Mouse (Mus musculus) heart, adult 9 months (tissue): Measurements from ENCODE around the gene Xab2.
"Not testable (repeated sequence)": the region's sequence is repeated elsewhere in the genome, so short reads cannot be mapped to it uniquely, and the experiment has no call there.

Experiments used
- DNase-seq, 2 experiments: peaks; one replicate each; pipeline ENCODE4 v3.0.0; 2022; ENCODE audit warnings: low spot score in 2 of 2

Xab2 gene

DNA sequence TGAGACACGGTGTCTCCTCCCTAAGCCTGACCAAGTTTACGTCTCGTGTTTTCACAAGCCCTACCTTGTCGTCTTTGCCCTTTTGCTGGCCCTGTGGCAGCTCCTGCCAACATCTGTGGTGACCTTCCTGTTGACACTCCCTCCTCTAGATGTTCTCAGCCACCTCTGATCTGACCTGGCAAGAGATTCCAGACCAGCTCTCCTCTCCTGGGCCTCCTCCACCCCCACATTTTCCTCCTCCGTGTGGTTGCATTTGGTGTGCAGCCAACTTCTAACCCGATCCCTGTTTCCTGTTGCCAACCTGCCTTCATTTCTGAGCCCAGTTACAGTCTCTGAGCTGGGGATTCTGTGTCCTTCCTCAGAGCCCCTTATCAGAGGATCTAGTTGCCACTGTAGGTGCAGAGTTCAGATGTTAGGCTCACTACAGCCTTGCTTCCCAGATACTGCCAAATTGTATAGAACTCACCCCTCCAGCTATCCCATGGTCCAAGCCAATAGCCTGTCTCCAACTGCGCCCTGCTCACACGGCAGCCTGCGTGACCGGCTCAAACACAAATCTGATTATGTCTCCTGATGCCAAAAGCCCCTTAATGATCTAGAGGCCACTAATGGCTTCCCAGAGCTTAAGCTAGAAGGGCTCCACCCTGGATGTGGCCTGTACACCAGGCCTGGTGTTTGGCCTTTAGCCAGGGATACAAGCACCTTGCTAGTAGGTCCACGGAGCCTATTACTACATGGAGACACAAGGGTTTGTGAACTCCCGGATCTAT is 11.9 kb downstream of the Xab2 start:
- no peak for DNase-seq

DNA sequence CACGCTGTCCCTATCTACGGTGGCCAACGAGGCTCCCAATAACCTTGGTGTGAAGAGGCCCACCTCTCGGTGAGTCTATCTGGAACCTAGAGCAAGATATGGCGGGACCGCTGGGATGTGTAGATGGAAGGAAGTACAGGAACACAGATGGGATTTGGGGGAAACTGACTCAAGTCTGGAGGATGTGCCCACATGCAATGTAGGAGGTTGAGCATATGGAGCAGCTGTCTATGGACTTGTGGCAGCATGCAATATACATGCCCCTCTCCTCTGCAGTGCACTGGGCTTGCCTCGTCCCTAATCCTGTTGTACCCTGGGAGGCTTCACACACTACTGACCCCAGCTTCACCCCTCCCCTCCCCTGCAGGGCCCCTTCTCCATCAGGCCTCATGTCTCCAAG is 13.3 kb downstream of the Xab2 start:
- no peak for DNase-seq

DNA sequence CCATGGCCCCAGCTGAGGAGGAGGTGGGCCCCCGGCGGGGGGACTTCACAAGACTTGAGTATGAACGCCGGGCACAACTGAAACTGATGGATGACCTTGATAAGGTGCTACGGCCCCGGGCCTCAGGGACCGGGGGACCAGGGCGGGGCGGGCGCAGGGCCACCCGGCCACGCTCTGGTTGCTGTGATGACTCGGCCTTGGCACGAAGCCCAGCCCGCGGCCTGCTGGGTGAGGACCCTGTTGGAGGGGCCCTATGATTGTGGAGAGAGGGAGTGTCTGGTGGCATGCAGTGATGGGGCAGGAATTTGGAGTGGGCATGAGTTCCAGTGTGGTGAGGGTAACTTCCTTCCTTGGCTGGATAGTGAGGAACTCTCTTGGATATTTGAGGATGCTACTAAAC is 14.5 kb downstream of the Xab2 start:
- DNase-seq, result no peak

DNA sequence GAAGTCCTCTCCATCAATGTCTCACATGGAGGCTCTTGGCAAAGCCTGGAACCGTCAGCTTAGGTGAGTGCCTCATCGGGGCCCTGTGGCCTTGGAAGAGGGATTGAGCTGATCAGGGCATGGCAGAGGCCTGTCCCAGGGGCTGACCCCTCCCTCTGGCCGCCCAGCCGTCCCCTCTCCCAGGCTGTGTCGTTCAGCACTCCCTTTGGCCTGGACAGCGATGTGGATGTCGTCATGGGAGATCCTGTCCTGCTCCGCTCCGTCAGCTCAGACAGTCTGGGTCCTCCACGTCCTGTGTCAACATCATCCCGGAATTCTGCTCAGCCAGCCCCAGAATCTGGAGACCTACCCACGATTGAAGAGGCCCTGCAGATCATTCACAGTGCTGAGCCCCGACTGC is 17.7 kb downstream of the Xab2 start:
- DNase-seq, result no peak

DNA sequence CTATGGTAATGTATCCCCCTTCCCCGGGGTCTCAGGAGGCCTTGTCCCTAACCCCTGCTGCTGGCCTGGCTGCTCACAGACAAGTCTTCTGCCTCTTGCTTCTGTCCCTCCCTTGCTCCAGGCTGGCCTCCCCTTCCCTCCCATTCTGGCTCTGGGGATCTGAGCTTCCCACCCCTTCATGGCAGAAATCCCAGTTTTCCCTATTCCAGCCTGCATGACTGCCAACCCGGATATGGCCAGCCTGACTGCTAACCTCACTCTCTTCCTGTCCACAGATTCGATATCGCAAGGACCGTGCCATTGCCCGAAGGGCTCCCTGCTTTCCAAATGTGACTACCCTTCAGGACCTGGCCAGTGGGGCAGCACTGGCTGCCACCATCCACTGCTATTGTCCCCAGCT is 20.7 kb downstream of the Xab2 start:
- peak; percentile 77 to 83 for DNase-seq

DNA sequence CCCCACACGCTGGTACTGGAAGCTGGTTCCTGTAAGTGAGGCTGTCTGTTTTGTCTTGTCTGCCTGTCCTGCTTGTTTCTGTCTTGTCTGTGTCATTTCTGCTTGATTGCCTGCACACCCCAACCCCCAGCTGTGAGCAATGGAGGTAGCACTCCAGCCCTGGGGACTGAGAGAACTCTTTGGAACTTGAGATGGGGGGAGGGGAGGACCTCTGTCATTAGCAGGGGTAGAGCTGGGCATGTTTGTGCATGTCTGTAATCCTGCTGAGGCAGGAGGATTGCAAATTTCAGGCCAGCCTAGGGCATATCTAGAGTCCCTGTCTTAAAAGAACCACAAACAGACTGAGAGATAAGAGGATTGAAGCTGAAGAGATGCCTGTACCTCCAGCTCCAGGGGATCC is 21.9 kb downstream of the Xab2 start:
- no peak for DNase-seq

DNA sequence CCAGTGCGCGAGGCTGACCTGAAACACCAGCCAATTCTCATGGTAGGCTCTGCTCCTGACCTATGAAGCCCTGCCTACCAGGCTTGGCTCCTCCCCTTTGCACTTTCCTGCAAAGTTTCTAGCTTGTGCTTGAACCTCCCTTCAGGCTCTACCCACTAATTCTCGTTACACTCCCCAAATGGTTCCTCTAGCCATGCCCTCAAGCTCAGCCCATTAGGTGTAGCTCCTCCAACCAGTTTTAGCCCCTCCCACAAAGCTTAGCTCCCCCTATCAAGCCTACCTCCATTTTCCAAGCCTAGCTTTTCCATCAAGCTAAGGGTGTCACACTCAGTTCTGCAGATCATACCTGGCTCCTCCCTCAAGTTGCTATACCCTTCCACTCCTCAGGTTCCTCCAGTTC is 23.1 kb downstream of the Xab2 start:
- DNase-seq, result no peak

DNA sequence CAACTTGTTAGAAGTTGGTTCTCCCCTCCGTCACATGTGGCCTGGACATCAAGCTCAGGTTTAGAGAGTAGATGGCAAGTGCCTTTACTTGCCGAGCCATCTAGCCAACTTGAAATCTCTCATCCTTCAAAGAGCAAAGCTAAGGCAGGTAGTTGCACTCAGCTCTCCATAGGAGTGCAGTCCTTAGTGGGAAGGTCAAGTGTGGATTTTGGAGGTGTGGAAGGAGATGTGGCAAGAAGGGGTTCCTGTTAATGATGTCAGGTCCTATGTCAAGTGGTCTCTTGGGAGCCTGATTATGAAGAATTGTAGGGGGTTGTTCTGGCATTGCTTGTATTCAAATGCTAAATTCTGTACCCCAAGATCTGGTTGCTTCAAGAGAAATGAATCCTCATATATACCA is 26.6 kb downstream of the Xab2 start:
- no peak for DNase-seq

DNA sequence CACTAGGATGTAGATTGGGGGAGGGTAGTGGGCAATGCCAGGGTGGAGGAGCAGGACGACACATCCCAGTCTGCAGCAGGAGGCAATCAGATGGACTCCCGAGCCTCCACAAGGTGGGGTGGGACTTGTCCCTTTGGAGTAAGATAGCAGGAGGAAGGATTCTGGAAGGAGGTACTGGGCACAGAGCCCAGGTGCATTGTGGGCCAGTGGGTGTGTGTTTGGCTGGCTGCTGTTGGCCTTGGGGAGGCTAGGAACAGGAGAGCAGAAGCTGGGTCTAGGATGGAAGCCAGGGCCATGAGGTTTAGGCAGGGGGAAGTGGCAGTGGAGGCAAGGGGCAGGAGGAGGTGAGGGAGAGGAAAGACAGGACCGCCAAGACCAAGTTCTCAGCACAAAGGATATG is 27.6 kb downstream of the Xab2 start:
- DNase-seq, result no peak

DNA sequence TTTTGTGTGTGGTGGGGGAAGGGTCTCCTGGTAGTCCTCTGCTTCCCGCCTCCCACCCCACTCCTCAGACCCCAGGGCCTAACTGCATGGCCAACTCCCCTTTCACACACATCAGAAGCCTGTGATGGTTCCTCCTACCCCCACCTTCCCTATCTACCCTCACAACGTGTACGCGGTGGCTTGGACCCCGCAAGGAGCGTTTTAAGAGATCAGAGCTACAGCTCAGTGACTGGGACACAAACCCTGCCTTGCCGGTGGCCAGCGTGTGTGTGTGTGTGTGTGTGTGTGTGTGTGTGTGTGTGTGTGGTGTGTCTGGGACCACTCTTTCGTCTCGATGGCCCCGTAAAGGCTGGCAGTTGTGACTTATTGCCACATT is 32.9 kb downstream of the Xab2 start:
- no peak for DNase-seq

DNA sequence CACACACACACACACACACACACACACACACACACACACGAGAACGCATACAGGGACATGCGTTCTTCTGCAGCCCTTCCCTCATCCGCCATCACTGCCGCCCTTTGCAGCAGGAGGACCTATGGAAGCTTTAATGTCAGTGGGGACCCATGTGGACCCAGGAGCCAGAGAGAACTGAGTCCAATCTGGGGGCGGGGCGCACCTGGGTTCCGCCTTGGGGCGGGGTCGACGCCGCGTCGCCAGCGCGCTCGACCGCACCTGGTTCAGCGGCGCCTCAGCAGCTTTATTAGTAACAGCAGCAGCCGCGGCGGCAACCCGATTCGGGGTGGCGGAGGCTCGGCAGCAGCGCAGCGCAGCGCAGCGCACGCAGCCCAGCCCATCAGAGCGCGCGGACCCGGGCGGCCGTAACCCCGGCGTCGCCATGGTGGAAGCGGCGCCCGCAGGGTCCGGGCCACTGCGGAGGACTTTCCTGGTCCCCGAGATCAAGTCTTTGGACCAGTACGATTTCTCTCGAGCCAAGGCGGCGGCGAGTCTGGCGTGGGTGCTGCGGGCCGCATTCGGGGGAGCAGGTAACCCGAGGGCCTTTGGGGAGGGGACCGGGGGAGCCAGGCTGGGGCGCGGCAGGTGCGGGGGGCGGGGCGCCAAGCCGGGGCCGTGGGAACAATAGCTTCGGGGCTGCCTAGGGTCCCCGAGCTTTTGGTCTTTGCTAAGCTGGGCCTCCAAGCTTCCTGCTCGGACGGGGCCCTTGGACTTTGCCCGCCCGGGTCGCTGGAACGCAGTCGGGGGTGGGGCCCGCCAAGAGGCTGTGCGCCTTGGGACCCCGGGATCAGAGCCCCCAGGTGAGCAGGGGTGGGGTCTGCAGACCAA is 33.5 kb downstream of the Xab2 start:
- DNase-seq, result no peak

DNA sequence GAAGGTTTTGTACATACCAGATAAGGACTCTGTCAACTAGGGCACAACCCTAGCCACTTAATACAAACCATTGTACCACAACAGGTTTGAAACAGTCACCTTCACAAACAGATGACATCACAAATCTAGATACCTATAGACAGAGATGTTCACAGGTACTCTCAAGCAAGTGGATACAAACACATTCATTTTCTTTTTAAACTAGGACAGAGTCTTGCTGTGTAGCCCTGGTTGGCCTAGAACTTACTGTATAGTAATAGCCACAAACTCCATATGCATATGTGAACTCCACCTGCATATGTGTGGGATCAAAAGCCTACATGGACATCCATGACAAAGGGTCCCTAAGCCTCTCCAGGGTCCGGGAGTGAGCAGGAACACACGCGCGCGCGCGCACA is 34.1 kb downstream of the Xab2 start, which contains the start of gene Camsap3:
Gene Camsap3, plus strand, starts transcription at position 301 of the 398 bp plus-strand sequence.
- DNase-seq, result no peak

DNA sequence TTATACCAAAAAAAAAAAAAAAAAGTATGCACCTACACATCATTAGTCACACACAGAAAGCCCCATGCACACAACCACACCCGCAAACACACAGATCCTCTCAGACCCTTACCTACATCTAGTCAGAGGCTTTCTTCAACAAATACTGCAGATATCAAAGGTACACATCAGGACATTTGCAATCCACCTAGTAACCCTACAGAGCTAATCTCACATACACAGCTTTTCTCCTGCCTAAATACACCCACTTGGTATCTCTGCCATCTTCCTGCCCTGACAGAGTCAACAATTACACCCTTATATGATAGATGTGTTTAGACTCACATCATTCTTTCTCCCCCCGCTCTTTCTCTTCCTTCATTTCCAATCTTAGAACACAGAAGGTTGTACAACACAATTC is 34.7 kb downstream of the Xab2 start:
- no peak for DNase-seq

DNA sequence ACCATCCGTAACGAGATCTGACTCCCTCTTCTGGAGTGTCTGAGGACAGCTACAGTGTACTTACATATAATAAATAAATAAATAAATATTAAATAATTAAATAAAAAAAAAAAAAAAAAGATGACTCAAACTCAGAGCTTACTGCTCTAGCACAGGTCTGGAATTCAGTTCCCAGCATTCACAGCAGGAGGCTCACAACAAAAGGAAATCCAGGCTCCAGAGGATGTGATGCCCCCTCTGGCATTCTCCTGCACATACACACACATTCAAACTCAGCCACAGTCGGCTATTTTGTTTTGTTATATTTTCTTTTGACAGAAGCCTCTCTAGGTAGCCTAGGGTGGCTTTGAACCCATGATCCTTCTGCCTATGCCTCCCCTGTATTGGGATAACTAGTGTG is 39.2 kb downstream of the Xab2 start:
- not testable (repeated sequence) for DNase-seq

DNA sequence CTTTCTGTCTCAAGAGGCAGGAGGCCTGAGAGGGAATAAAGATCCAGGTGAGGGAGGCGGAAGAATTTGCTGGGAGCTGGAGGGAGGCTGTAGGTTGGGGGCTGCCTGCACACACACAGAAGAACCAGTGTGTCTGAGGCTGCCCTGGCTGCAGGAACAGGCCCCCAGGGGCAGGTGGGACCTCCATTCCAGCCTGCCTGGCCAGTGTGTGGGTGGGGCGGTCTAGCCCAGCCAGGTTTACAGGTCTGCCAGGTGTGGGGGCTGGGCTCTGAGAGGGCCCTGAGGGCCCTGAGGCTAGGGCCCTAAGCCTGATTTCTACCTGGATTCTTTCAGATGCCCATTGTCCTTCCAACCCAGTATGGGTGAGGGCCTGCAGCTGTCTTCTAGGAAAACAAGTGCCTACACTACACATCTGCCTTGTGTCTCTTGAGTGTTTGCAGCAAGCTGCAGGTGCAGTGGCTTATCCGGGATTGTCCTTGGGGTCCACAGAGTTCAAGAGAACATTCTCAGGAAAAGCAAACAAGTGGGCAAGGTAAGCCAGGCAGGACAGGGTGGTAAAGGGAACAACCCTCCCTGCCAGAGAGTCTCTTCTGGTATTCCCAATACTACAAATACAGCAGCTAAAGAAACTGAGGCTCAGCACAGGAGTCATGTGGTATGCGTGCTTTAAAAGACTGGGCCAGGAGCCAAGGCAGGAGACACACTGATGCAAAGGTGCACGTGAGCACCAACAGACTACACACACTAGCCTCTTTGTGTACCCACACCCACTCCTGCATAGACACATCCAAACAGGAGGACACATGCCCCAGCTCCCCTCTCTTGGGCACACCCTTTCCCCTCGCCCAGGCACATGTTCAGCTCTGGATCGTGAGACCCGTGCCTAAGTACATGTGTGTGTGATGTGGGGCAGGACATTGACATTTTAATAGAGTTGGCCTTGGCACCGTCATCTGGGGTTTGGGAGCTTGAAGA is 41.4 kb downstream of the Xab2 start:
- no peak for DNase-seq

DNA sequence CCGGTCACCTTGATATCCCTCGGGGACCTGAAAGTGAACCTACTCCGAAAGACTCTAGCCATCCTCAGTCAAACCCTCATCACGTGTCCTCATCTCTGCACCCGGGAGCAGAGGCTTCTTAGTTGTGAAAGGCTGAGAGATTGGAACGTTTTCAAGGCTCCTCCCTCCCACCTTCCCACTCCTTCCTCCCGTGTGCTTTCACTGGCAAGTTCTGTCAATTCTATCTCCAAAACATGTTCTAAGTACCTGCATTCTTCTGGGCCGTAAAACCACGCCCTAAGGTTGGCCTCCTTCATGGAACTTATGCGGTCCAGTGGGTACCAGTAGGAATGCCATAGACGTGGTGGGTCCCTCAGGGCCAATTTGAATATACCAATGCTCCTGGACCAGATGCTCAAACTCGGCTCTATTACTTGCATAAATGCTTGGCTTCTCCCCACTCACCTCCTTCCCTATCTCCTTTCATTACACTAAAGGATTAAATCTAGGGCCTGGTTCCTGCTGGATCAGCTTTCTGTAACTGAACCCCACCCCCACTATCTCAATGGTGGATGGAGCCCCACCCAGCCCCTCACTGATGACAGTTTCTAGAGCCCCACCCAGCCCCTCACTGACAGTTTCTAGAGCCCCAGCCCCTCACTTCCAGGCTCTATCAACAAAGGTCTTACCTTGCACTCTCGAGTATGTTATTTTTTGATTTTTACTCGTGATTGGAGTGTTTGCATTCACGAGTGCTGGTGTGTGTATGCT is 44.7 kb downstream of the Xab2 start:
- DNase-seq, result no peak

DNA sequence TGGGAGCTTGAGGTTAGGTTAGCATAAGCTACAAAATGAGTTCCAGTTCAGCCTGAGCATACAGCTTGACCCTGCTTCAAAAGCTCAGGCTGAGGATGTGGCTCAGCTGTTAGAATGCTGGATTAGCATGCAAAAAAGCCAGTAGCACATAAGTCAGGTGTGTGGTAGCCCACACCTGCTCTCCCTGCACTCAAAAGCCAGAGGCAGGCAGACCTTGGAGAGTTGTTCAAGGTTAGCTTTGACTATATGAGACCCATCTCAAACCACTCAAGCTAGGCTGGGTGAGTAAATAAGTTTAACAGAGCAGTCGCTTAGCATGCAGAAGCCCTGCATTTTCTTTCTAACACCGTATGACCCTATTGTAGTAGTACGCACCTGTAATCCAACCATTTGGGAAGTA is 46.6 kb downstream of the Xab2 start:
- DNase-seq, result no peak

DNA sequence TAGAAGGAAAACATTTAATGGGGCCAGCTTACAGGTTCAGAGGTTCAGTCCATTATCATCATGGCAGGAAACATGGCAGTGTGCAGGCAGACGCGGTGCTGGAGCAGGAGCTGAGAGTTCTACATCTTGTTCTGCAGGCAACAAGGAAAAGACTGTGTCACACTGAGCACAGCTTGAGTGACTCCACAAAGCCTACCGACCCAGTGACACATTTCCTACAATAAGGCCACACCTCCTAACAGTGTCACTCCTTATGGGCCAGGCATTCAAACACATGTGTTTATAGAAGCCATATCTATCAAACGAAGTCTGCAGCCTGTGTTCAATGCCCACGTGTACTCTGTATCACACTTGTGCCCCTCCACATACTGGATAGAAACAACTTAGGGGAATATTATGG is 51.3 kb downstream of the Xab2 start:
- no peak for DNase-seq

DNA sequence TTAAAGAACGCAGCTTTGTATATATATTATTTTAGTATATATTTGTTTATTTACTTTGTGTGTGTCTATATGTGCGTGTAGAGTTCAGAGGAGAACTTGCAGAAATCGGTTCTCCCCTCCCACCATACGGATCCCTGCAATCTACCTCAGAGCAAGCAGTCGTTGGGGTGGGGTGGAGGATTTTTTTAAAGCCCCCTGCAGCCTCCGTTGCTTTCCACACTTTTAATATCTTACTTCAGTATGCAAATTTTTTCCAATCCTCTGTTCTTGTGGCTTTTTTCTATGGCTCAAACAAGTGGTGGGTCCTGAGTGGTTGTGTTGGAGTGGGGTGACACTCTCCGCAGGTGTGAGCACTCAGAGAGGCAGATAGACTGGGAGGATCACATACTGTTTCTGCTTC is 52.7 kb downstream of the Xab2 start:
- no peak for DNase-seq

DNA sequence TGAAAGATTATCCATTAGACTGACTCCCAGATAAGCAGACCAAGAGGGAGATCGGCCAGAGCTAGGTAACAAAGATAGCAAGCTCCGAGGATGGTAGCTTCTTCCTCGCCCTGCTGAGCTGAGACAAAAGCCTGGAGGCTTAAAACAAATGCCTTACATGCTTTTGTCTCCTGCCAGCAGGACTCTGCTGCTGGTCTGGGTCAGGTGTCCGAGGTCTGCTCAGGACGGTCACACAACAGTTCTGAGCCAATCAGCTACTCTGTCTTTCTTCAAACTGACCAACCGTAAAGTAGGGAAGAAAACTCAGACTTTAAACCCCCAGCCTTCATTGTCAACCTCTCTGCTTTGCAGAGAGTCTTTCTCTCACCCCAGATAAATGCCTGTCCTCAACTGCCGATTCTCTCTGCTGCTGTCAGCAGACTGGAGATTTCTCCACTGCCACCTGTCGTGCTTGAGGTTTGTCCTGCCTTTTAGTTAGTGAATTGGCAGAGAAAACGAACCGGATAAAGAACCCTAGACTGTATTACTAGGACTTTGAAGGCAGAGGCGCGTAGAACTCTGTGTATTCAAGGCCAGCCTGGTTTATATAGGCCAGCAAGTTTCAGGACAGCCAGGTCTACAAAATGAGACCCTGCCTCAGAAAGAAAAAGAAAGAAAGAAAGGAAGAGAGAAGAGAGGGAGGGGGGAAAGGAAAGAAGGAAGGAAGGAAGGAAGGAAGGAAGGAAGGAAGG is 53.3 kb downstream of the Xab2 start, which contains the start of gene C330021F23Rik:
Gene C330021F23Rik, plus strand, starts transcription at position 350 of the 731 bp plus-strand sequence.
- peak in 1 of 2 experiments; percentile 3 for DNase-seq
